Mouse (Mus musculus): ENCODE results near the gene Abhd5. TPM values are rescaled to one million over a fixed set of nuclear protein-coding genes. Genes with fewer than 3 reads are reported as not detected.

Abhd5 gene
- polyA plus RNA-seq, 1 experiment from 2014 or later = 16.7 TPM

DNA sequence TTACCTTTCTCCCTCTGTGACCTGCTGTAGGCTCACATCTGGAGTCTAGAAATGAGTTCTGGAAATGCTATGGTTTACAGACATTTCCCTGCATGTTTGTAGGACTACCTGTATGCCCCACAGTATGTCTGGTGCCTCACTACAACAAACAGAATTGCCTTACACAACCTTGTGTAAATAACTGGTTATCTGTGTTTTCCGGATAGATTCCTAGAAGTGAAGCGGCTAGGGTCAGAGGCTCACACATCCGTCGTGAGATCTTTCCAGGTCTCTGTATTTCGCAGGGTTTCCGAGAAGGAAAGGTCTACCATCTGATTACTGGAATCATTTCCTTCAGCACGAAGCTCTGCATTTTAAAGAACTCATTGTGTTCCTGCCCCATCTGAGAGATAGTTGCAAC is 34.8 kb upstream of the Abhd5 start:
- Histone ChIP-seq H3K4me2 (no peak overlapping the region), H3K36me3 (no peaks in the 10 kb centered on the region), H3K27ac (replicated peaks) (no peak overlapping the region), H3K9me3 (0 out of 2 replicates have a peak, but pooled peaks cover 2% of the 10 kb centered on the region), H3K4me3 (no peak overlapping the region), H3K9ac (no peak overlapping the region), H3K27me3 (replicated peaks) (no peaks in the 10 kb centered on the region; the same call in 1 of the 2 replicates), H3K4me1 (no peaks in the 10 kb centered on the region)
- ATAC-seq (ENCODE audit: extremely low read depth, insufficient number of reproducible peaks, low FRiP score, low TSS enrichment) = no peak
- WGBS = 70% methylated on average over 7 of the region's 7 CpGs

DNA sequence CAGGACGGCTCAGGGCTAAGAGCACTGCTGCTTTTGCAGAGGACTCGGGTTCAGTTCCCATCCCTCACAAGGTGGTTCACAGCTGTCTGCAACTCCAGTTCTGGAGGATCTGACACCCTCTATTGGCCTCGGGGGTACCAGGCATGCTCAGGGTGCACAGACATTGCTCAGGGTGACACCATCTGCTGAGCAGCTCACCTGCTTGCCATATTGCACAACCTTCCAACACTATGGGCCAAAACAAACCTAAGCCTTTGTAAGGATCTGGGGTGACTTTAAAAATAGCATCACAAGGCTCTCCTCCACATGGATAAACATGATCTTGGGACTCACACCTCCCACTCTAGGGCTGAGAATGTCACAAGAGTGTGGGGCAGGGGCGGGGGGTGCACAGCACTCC is 30.8 kb upstream of the Abhd5 start:
- WGBS = 81% methylated on average over 4 of the region's 4 CpGs
- Histone ChIP-seq H3K4me3 (no peak overlapping the region), H3K9me3 (0 out of 2 replicates have a peak, but pooled peaks cover 2% of the 10 kb centered on the region), H3K36me3 (no peaks in the 10 kb centered on the region), H3K4me1 (no peaks in the 10 kb centered on the region), H3K27ac (replicated peaks) (no peak overlapping the region), H3K4me2 (no peak overlapping the region), H3K9ac (no peak overlapping the region), H3K27me3 (replicated peaks) (no peaks in the 10 kb centered on the region; the same call in 1 of the 2 replicates)
- ATAC-seq (ENCODE audit: extremely low read depth, insufficient number of reproducible peaks, low FRiP score, low TSS enrichment) = no peak

DNA sequence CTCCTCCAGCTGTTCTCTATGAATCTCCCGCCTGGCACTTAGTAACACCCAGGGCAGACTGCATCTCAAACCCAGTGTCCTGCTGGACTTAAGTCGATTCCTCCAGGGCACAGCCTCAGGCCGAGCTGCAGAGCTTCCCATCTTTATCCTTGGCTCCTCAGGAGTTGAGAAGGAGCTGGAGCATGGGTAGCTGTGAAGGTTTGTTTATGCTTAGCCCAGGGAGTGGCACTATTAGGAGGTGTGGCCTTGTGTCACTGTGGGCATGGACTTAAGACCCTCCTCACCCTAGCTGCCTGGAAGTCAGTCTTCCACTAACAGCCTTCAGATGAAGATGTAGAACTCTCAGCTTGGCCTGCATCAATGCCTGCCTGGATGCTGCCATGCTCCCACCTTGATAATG is 29.1 kb upstream of the Abhd5 start:
- WGBS = 54% methylated on average over 3 of the region's 3 CpGs

GRCm38 (mm10) chr9:122325996-122326395 is 25.4 kb upstream of the Abhd5 start:
- 86% methylated on average over 1 of the region's 1 CpGs for WGBS

More for the DNA sequence above, 29.1 kb upstream of the Abhd5 start:
- no peaks in the 10 kb centered on the region; the same call in 1 of the 2 replicates for H3K27me3 ChIP-seq (replicated peaks)
- no peaks in the 10 kb centered on the region for H3K36me3 ChIP-seq
- no peaks in the 10 kb centered on the region for H3K4me1 ChIP-seq
- H3K27ac ChIP-seq (replicated peaks) = no peak overlapping the region
- H3K9me3 ChIP-seq = 0 out of 2 replicates have a peak, but pooled peaks cover 2% of the 10 kb centered on the region
- no peak overlapping the region for H3K9ac ChIP-seq
- no peak for ATAC-seq (ENCODE audit: extremely low read depth, insufficient number of reproducible peaks, low FRiP score, low TSS enrichment)
- no peak overlapping the region for H3K4me3 ChIP-seq
- no peak overlapping the region for H3K4me2 ChIP-seq

GRCm38 (mm10) chr9:122328199-122328598 is 23.2 kb upstream of the Abhd5 start:
- Histone ChIP-seq H3K4me2 (no peak overlapping the region), H3K4me3 (no peak overlapping the region), H3K9ac (no peak overlapping the region), H3K27me3 (replicated peaks) (no peaks in the 10 kb centered on the region), H3K27ac (replicated peaks) (no peak overlapping the region), H3K36me3 (no peaks in the 10 kb centered on the region), H3K4me1 (no peaks in the 10 kb centered on the region), H3K9me3 (no peaks in the 10 kb centered on the region)
- ATAC-seq (ENCODE audit: extremely low read depth, insufficient number of reproducible peaks, low FRiP score, low TSS enrichment) = no peak
- WGBS = 66% methylated on average over 3 of the region's 3 CpGs

More at GRCm38 (mm10) chr9:122325996-122326395, 25.4 kb upstream of the Abhd5 start:
- Histone ChIP-seq H3K9me3 (no peaks in the 10 kb centered on the region), H3K27me3 (replicated peaks) (no peaks in the 10 kb centered on the region; the same call in 1 of the 2 replicates), H3K9ac (no peak overlapping the region), H3K36me3 (no peaks in the 10 kb centered on the region), H3K4me3 (no peak overlapping the region), H3K4me2 (no peak overlapping the region), H3K4me1 (no peaks in the 10 kb centered on the region), H3K27ac (replicated peaks) (no peak overlapping the region)
- ATAC-seq (ENCODE audit: extremely low read depth, insufficient number of reproducible peaks, low FRiP score, low TSS enrichment) = no peak

DNA sequence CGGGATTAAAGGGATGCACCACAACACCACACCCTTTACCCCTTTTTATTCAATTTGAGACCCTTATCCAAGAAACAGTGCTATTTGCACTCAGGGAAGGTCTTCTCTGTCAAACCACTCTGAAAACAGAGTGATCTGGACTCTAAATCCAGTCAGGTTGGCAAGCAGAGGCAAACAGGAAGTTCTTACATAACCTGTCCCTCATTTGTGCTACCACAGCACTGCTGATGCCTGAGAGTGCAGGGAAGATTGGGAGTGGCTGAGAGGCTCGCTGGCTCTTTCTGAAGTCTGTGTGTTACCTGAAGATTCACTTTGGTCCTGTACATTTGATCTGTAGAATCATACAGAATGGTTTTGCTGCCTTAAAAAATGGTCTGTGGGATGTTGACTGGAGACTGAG is 14.7 kb upstream of the Abhd5 start:
- Histone ChIP-seq H3K36me3 (no peaks in the 10 kb centered on the region), H3K4me1 (no peaks in the 10 kb centered on the region), H3K27ac (replicated peaks) (no peak overlapping the region), H3K27me3 (replicated peaks) (no peaks in the 10 kb centered on the region), H3K9ac (no peak overlapping the region), H3K4me2 (no peak overlapping the region), H3K4me3 (no peak overlapping the region), H3K9me3 (no peaks in the 10 kb centered on the region)
- WGBS = 58% methylated on average over 2 of the region's 2 CpGs
- no peak for ATAC-seq (ENCODE audit: extremely low read depth, insufficient number of reproducible peaks, low FRiP score, low TSS enrichment)

GRCm38 (mm10) chr9:122337510-122337931 is 13.9 kb upstream of the Abhd5 start:
- H3K27me3 ChIP-seq (replicated peaks) = no peaks in the 10 kb centered on the region

GRCm38 (mm10) chr9:122339972-122340371 is 11.4 kb upstream of the Abhd5 start:
- 60% methylated on average over 5 of the region's 5 CpGs for WGBS
- Histone ChIP-seq H3K4me2 (no peak overlapping the region), H3K27me3 (replicated peaks) (no peaks in the 10 kb centered on the region), H3K4me3 (no peak overlapping the region), H3K9me3 (no peaks in the 10 kb centered on the region), H3K4me1 (no peaks in the 10 kb centered on the region), H3K36me3 (no peaks in the 10 kb centered on the region), H3K27ac (replicated peaks) (no peak overlapping the region), H3K9ac (no peak overlapping the region)
- ATAC-seq (ENCODE audit: extremely low read depth, insufficient number of reproducible peaks, low FRiP score, low TSS enrichment) = no peak

More at GRCm38 (mm10) chr9:122337510-122337931, 13.9 kb upstream of the Abhd5 start:
- Histone ChIP-seq H3K4me2 (no peak overlapping the region), H3K9me3 (no peaks in the 10 kb centered on the region), H3K9ac (no peak overlapping the region), H3K36me3 (no peaks in the 10 kb centered on the region), H3K27ac (replicated peaks) (no peak overlapping the region), H3K4me1 (no peaks in the 10 kb centered on the region), H3K4me3 (no peak overlapping the region)
- ATAC-seq (ENCODE audit: extremely low read depth, insufficient number of reproducible peaks, low FRiP score, low TSS enrichment) = no peak
- WGBS = 33% methylated on average over 8 of the region's 8 CpGs

- Histone ChIP-seq H3K4me3 (no peak overlapping the region), H3K9ac (no peak overlapping the region), H3K4me2 (no peak overlapping the region), H3K27ac (replicated peaks) (no peak overlapping the region), H3K9me3 (no peaks in the 10 kb centered on the region), H3K4me1 (no peaks in the 10 kb centered on the region), H3K27me3 (replicated peaks) (no peaks in the 10 kb centered on the region), H3K36me3 (no peaks in the 10 kb centered on the region)
- ATAC-seq (ENCODE audit: extremely low read depth, insufficient number of reproducible peaks, low FRiP score, low TSS enrichment) = no peak
- 66% methylated on average over 7 of the region's 7 CpGs for WGBS
These were observed 8.0 kb upstream of the Abhd5 start for GRCm38 (mm10) chr9:122343399-122343798.

DNA sequence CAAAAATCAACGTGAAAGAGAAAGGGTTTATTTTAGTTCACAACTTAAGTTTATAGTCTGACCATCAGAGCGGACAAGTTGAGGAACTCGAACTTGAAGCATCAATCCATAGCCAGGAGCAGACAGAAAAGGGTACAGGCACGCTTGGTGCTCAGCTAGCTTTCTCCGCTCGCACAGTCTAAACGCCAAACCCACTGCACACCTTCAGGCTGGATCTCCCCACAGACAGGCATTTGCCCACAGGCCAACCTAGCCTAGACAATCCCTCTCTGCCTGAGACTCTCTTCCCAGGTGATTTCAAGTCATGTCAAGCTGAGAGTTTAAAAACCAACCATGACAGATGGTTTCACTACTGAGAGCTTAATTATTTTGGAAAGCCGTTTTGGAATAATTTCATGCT is 6.8 kb upstream of the Abhd5 start:
- H3K9ac ChIP-seq = no peak overlapping the region
- no peak for ATAC-seq (ENCODE audit: extremely low read depth, insufficient number of reproducible peaks, low FRiP score, low TSS enrichment)
- H3K4me1 ChIP-seq = no peaks in the 10 kb centered on the region
- 78% methylated on average over 8 of the region's 8 CpGs for WGBS
- no peak overlapping the region for H3K4me3 ChIP-seq
- H3K4me2 ChIP-seq = no peak overlapping the region
- H3K27ac ChIP-seq (replicated peaks) = no peak overlapping the region
- no peaks in the 10 kb centered on the region for H3K9me3 ChIP-seq
- H3K27me3 ChIP-seq (replicated peaks) = no peaks in the 10 kb centered on the region
- no peaks in the 10 kb centered on the region for H3K36me3 ChIP-seq

GRCm38 (mm10) chr9:122345291-122345690 is 6.1 kb upstream of the Abhd5 start:
- Histone ChIP-seq H3K27me3 (replicated peaks) (no peaks in the 10 kb centered on the region), H3K4me3 (no peak overlapping the region), H3K4me1 (no peaks in the 10 kb centered on the region; the same call in 1 of the 2 replicates), H3K9me3 (no peaks in the 10 kb centered on the region), H3K4me2 (no peak overlapping the region), H3K9ac (no peak overlapping the region), H3K36me3 (no peaks in the 10 kb centered on the region), H3K27ac (replicated peaks) (no peak overlapping the region)
- 74% methylated on average over 3 of the region's 3 CpGs for WGBS
- no peak for ATAC-seq (ENCODE audit: extremely low read depth, insufficient number of reproducible peaks, low FRiP score, low TSS enrichment)

- Histone ChIP-seq H3K36me3 (no peaks in the 10 kb centered on the region), H3K9ac (no peak overlapping the region), H3K4me2 (no peak overlapping the region), H3K4me3 (no peak overlapping the region), H3K27ac (replicated peaks) (no peak overlapping the region), H3K9me3 (no peaks in the 10 kb centered on the region), H3K4me1 (peaks cover 7% of the 10 kb centered on the region), H3K27me3 (replicated peaks) (no peaks in the 10 kb centered on the region)
- WGBS = 75% methylated on average over 5 of the region's 5 CpGs
- no peak for ATAC-seq (ENCODE audit: extremely low read depth, insufficient number of reproducible peaks, low FRiP score, low TSS enrichment)
These were observed 5.3 kb upstream of the Abhd5 start for GRCm38 (mm10) chr9:122346059-122346458.
